Comparison of ENCODE assay signal across 8 mouse cellular contexts in the genomic region with DNA sequence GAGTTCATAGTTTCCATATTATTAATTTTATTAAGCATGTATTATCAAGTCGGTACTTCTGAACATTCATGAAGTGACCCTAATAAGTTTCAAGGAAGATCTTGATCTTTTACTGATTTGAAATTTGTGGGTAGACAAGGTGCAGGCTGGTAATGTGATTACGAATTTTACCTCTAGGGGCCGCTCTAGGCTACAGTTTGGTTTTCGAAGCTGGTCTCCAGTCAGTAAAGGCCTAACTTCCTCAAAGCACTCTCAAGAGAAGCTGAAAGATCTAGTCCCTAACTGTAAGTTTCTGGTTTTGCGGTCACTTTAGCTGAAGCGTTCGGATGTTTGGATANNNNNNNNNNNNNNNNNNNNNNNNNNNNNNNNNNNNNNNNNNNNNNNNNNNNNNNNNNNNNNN.
DNase-seq lines count a peak whose midpoint lies in the region; ATAC-seq and TF ChIP-seq lines count a peak whose summit lies in the region.
"Had no signal": no experiment of that assay in that cellular context is flagged by ENCODE, and none has a peak within 500 bp of the region (broad histone marks: within the 10 kb centered on the region; RNA-seq: fewer than 3 reads in every experiment).

No protein-coding gene starts in this region.

- no peak overlapping the region for H3K4me2 ChIP-seq in hindbrain, postnatal 0 days (ENCODE audit: low read depth, low read length)
- H3K4me2 ChIP-seq: neural tube, embryonic 12.5 days had no signal

- no peaks in the 10 kb centered on the region for H3K27me3 ChIP-seq in hindbrain, postnatal 0 days (ENCODE audit: insufficient read depth, low read length)
- H3K27me3 ChIP-seq: neural tube, embryonic 12.5 days had no signal

- H3K4me1 ChIP-seq in hindbrain, postnatal 0 days (ENCODE audit: insufficient read depth, low read length): no peaks in the 10 kb centered on the region
- H3K4me1 ChIP-seq: neural tube, embryonic 12.5 days had no signal

- WGBS in hindbrain, postnatal 0 days: 27% methylated on average over 7 of the region's 7 CpGs

- no peaks in the 10 kb centered on the region for H3K36me3 ChIP-seq in hindbrain, postnatal 0 days (ENCODE audit: insufficient read depth, low read length)
- H3K36me3 ChIP-seq: neural tube, embryonic 12.5 days had no signal

- no peak for ATAC-seq in hindbrain, postnatal 0 days

- no peaks in the 10 kb centered on the region for H3K9me3 ChIP-seq in hindbrain, postnatal 0 days (ENCODE audit: low read length)
- H3K9me3 ChIP-seq: neural tube, embryonic 12.5 days had no signal

- H3K4me3 ChIP-seq in hindbrain, postnatal 0 days (ENCODE audit: low read length): no peak overlapping the region
- H3K4me3 ChIP-seq: neural tube, embryonic 12.5 days had no signal

- H3K27ac ChIP-seq in hindbrain, postnatal 0 days: no peak overlapping the region
- H3K27ac ChIP-seq: neural tube, embryonic 12.5 days had no signal

- TF ChIP-seq CTCF in hindbrain, postnatal 0 days (IDR thresholded peaks at IDR 0.05; ENCODE audit: low read depth): peak; percentile 78

- peak; percentile 18 to 63 for DNase-seq in spleen, postnatal 4 days (ENCODE audit: low spot score in 2 of 2)
- no peak for DNase-seq in spleen, adult 18-20 months
- DNase-seq in adrenal gland, postnatal 10 days: peak; percentile 70
- peak; percentile 71 for DNase-seq in embryo, embryonic 9.5 days (ENCODE audit: extremely low spot score)
- DNase-seq in hindbrain, postnatal 0 days (ENCODE audit: low spot score): peak; percentile 79
- peak; percentile 61 to 64 for DNase-seq in left cerebral cortex, postnatal 36 days (ENCODE audit: low spot score in 2 of 2)
- DNase-seq in retina, embryonic 14.5 days (ENCODE audit: low spot score): peak; percentile 87

- H3K9ac ChIP-seq in hindbrain, postnatal 0 days (replicated peaks; ENCODE audit: low read length): no peak overlapping the region
- H3K9ac ChIP-seq: neural tube, embryonic 12.5 days had no signal

- intact Hi-C loops in left cerebral cortex, postnatal 36 days (cut with DNase I): loop anchor here (5.0 to 10.0 kb wide), 2 partner anchors 147 to 390 kb away; no protein-coding TSS in a partner anchor

Comparison
In these comparisons a context has a peak if more than half of its experiments do, and no peak if none do; other contexts are left out.
1. DNase-seq: peak in spleen, postnatal 4 days (2 of 2), adrenal gland, postnatal 10 days (single experiment), embryo, embryonic 9.5 days (single experiment), hindbrain, postnatal 0 days (single experiment), left cerebral cortex, postnatal 36 days (2 of 2) and retina, embryonic 14.5 days (single experiment); none in spleen, adult 18-20 months (0 of 2).